Mouse (Mus musculus): ENCODE data around the gene Serp2. TPM values are rescaled to one million over a fixed set of nuclear protein-coding genes. Genes with fewer than 3 reads are reported as not detected.

Serp2 gene
- 15.0 and 18.7 TPM in 2 replicates for polyA plus RNA-seq (2015; fragmentation: Nextera tagmentation; extraction: Ambion mirVana)

DNA sequence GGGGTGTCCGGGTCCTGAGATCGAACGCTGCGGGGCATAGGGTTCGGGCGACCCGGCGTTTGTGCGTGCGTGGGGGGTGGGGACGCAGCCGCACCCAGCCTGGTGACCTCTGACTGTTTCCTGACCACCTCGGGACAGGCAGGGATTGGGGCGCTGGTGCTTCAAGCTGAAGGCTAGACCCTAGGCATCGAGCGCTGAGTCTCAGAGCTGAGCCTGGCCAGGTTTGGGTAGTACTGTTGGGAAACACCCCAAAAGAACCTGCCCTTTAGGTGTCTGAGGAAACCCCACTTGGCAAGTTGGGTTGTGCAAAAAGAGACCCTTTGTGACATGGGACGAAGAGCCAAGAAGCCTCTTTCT lies at the start of gene Serp2:
TSS of gene Serp2 (minus strand) at position 38 of the 357 bp plus-strand sequence.
- Histone ChIP-seq H3K27ac (peak within 1 kb of the TSS; percentile 96), H3K4me1 (peaks cover 56% of the 10 kb centered on the region), H3K4me3 (peak within 1 kb of the TSS; percentile 64), H3K4me2 (replicated peaks) (peak within 1 kb of the TSS; percentile 93), H3K36me3 (no peaks in the 10 kb centered on the region), H3K27me3 (no peaks in the 10 kb centered on the region), H3K9ac (peak within 1 kb of the TSS; percentile 83), H3K9me3 (no peaks in the 10 kb centered on the region)
- 10% methylated on average over 17 of the region's 17 CpGs for WGBS
- ATAC-seq (ENCODE audit: low FRiP score, low read depth) = no peak

DNA sequence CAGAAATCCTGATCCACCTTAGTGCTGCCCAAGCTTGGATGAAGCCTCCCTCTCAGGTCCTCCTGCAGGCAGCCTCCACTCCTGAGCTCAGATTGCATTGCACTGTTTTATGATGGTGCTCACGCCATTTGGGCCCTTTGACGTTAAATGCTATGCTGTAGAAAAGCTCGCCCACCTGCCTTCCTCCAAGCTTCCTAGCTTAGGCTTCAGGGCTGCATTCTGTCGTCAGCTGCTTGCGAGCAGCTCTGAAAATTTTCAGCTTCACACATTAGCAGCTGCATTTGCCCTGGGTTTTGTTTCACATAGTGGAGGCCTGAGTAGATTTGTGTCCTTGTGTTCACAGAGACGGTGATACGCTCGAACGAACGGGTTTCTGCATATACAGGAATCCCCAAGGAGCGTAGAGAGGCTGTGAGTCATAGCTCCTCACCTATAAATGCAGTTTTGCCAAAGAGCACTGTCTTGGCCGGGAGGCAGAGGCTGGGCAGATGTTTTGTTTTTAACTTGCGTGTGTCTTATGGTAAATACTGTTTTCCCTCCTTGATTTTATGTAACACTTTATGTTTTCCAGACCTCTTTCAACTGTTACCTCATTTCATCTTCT lies 49.3 kb upstream of the Serp2 start:
- WGBS = 22% methylated on average over 13 of the region's 13 CpGs
- peak overlapping the region; percentile 4 for H3K4me2 ChIP-seq (replicated peaks)
- H3K36me3 ChIP-seq = no peaks in the 10 kb centered on the region
- peaks cover 54% of the 10 kb centered on the region for H3K4me1 ChIP-seq
- no peaks in the 10 kb centered on the region for H3K27me3 ChIP-seq
- ATAC-seq (ENCODE audit: low FRiP score, low read depth) = peak; percentile 51
- H3K4me3 ChIP-seq = no peak overlapping the region
- peak overlapping the region; percentile 75 for H3K27ac ChIP-seq
- H3K9me3 ChIP-seq = no peaks in the 10 kb centered on the region
- H3K9ac ChIP-seq = no peak overlapping the region

DNA sequence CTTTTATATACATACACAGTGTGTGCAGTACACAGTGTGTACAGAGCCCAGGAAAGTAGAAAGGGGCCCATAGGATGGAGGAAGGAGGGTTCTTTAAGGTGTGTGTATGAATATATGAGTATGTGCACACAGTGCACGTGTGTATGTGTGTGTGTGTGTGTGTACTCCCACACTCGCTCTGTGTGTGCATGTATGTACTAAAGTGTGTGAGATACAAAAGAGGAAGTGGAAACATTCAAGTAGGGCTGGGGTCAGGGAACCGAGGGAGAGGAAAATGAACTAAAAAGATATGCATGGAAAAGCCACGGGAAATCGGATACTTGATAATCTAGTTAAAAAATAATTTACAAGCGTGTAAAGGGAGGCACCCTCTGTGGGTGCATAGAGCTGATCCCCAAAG lies 47.3 kb upstream of the Serp2 start:
- 65% methylated on average over 6 of the region's 6 CpGs for WGBS
- no peaks in the 10 kb centered on the region for H3K27me3 ChIP-seq

DNA sequence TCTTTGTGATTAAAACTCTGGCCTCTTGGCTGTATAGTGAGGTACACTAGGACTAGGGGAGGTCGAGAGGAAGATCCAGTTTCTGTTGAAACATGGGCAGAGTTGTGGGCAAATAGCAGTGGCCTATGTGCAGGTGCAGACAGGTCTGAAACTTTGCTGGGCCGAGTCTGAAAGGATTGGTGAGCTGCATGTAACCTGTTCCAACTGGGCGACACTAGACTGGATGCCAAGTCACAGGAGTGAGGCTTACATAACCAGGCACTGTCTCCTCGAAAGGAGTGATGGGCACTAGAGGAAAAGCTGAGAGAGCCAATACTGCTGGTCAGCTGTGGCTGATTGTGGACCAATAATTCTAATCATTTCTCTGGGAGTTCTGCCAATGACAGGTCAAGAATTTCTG lies 45.0 kb upstream of the Serp2 start:
- no peak overlapping the region for H3K4me3 ChIP-seq
- no peaks in the 10 kb centered on the region for H3K9me3 ChIP-seq
- no peak overlapping the region for H3K4me2 ChIP-seq (replicated peaks)
- no peaks in the 10 kb centered on the region for H3K36me3 ChIP-seq
- H3K27ac ChIP-seq = no peak overlapping the region
- 82% methylated on average over 4 of the region's 4 CpGs for WGBS
- H3K9ac ChIP-seq = no peak overlapping the region
- no peaks in the 10 kb centered on the region for H3K27me3 ChIP-seq
- H3K4me1 ChIP-seq = peaks cover 71% of the 10 kb centered on the region
- no peak for ATAC-seq (ENCODE audit: low FRiP score, low read depth)

More for the DNA sequence above, 47.3 kb upstream of the Serp2 start:
- Histone ChIP-seq H3K4me2 (replicated peaks) (no peak overlapping the region), H3K27ac (no peak overlapping the region), H3K4me3 (no peak overlapping the region), H3K4me1 (peaks cover 60% of the 10 kb centered on the region), H3K9me3 (no peaks in the 10 kb centered on the region), H3K9ac (no peak overlapping the region), H3K36me3 (no peaks in the 10 kb centered on the region)
- ATAC-seq (ENCODE audit: low FRiP score, low read depth) = no peak

DNA sequence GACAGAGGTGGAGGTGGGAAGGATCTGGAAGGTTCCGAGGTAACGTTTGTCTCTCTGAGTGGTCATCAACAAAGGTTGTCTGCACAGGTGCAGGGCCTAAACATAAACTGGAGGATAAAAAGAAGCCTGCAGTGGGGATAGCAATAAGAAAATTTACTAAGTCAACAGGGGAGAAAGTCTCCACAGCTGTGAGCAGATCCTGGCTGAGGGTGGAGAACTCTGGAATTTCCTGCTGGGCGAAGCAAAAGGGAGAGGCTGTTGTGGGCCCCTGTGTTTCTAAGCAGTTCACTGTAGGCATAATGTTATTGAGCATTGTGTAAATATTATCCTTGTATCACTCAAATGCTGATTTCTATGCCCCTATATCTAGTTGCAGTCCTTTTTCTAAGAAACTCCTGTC lies 43.7 kb upstream of the Serp2 start:
- 69% methylated on average over 3 of the region's 3 CpGs for WGBS
- ATAC-seq (ENCODE audit: low FRiP score, low read depth) = no peak
- Histone ChIP-seq H3K4me1 (peaks cover 69% of the 10 kb centered on the region), H3K36me3 (no peaks in the 10 kb centered on the region), H3K27ac (peak overlapping the region; percentile 12; the same call in 1 of the 2 replicates), H3K4me3 (no peak overlapping the region), H3K27me3 (no peaks in the 10 kb centered on the region), H3K9ac (no peak overlapping the region), H3K9me3 (no peaks in the 10 kb centered on the region), H3K4me2 (replicated peaks) (no peak overlapping the region)

DNA sequence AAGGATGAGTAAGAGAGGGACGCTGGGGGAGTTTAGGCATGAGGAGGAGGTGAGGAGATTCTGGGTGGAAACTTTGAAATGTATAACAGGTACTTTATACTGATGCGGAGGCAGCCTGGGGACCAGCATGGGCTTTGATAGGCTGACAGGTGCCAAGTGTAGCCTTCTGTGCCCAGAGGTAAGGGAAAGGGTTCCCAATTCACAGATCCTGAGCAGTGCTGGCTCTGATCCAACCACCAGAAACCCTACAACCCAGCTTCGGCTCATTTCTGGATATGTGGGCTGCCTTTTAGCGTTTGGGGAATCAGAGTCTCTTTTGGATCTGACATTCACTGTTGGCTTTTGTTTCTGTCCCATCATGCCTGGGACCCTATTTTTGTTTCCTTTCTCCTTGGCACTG lies 43.0 kb upstream of the Serp2 start:
- Histone ChIP-seq H3K4me1 (peaks cover 69% of the 10 kb centered on the region), H3K36me3 (no peaks in the 10 kb centered on the region), H3K9me3 (no peaks in the 10 kb centered on the region), H3K4me2 (replicated peaks) (no peak overlapping the region), H3K27me3 (no peaks in the 10 kb centered on the region), H3K27ac (no peak overlapping the region), H3K9ac (no peak overlapping the region), H3K4me3 (no peak overlapping the region)
- 39% methylated on average over 4 of the region's 4 CpGs for WGBS
- ATAC-seq (ENCODE audit: low FRiP score, low read depth) = no peak

DNA sequence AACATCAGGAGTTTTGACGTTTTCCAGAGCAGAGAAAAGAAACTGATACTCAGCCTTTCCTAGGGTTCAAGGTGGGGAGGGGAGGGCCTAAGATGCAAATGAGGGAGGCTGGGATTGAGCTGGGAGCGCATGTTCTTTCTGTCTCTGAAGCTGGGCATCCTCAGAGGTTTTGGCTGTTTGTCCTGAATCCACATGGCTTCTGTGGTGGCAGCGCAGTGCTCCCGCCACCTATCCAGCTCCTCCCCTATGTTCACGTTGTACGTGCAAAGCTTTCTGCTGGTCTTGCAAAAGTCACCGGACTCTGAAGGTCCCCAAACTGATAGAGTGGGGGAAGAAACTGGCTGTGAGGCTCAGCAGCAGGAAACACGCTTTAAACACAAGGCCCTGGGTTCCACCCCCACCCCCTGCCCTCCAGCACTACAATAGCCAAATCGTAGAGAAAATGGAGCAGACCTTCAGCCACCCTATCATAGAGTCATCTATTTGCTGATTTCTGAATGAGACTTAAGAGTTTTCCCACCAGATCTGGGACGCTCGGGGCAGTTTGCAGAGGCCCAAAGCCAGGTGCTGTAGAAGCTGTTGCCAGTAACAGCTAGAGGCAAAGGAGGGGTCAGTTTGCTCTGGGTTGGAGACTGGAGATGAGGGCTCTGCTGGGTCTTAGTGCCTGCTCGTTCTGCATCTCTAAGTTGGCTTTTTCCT lies 42.0 kb upstream of the Serp2 start:
- Histone ChIP-seq H3K27me3 (no peaks in the 10 kb centered on the region), H3K9ac (peak overlapping the region; percentile 43; the same call in 1 of the 2 replicates), H3K27ac (peak overlapping the region; percentile 91), H3K36me3 (no peaks in the 10 kb centered on the region), H3K4me3 (peak overlapping the region; percentile 30), H3K9me3 (no peaks in the 10 kb centered on the region), H3K4me1 (peaks cover 65% of the 10 kb centered on the region), H3K4me2 (replicated peaks) (peak overlapping the region; percentile 61)
- peak; percentile 71 for ATAC-seq (ENCODE audit: low FRiP score, low read depth)
- WGBS = 2% methylated on average over 12 of the region's 12 CpGs

DNA sequence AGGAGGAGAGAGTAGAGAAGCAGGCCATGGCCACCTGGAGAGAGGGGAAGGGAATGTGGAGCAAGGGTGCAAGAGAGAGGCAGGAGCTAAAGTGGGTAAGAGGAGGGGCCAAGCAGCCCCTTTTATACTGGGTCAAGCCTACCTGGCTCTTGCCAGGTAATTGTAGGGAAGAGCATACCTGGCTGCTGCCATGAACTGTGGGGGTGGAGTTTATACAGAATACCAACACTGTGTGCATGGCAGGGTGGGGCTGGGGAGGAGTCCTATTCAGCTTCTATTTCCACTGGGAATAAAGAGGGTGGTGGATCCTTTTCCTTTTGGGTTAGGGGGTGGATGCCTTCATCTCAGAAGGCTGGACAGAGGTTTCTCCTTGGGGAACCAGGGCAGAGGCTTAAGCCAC lies 41.1 kb upstream of the Serp2 start:
- H3K27ac ChIP-seq = peak overlapping the region; percentile 35; the same call in 1 of the 2 replicates
- H3K4me1 ChIP-seq = peaks cover 58% of the 10 kb centered on the region
- no peaks in the 10 kb centered on the region for H3K27me3 ChIP-seq
- H3K4me2 ChIP-seq (replicated peaks) = peak overlapping the region; percentile 61
- no peak overlapping the region for H3K4me3 ChIP-seq
- no peak for ATAC-seq (ENCODE audit: low FRiP score, low read depth)
- H3K9me3 ChIP-seq = no peaks in the 10 kb centered on the region
- no peak overlapping the region for H3K9ac ChIP-seq
- H3K36me3 ChIP-seq = no peaks in the 10 kb centered on the region

DNA sequence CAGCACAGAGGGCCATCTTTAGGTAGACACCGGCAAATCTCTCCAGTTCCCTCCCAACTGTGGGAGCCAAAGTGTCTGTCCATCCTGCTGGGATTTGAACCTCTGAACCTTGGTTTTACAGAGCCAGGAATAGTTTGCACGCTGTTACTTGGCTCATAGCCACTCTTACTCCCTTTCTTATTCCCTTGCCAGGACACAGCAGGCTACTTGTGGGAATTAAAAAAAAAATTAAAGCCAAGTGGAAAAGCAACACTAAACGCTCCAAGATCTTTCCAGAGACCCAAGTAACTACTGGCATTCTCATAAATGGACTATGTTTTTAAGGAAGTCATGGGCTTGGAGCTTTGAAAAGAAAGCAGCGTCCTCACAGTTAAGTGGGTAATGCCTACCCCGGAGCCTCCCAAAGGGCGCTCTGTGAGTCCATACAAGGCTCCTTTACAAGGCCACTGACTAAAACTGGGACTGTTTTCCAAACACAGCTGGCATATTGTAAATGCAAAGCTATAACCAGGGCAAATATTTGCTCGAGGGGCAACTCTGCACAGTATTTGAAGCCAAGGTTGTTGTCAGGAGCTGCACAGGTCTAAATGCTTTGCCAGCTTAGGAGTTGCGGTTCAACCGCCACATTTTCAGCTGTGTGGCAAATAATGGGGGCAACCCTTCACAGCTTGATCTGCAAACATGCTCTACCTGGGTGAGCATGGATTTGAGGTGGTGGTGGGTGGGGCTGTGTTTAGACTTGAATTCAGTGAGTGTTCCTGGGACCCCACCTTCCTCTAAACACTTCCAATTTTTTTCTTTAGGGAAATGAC lies 38.6 kb upstream of the Serp2 start:
- peak; percentile 54; the same call in 1 of the 2 replicates for ATAC-seq (ENCODE audit: low FRiP score, low read depth)
- H3K36me3 ChIP-seq = no peaks in the 10 kb centered on the region
- H3K9ac ChIP-seq = no peak overlapping the region
- 47% methylated on average over 9 of the region's 9 CpGs for WGBS
- H3K4me2 ChIP-seq (replicated peaks) = no peak overlapping the region
- H3K27ac ChIP-seq = peak overlapping the region; percentile 69
- no peaks in the 10 kb centered on the region for H3K27me3 ChIP-seq
- no peak overlapping the region for H3K4me3 ChIP-seq
- peaks cover 58% of the 10 kb centered on the region for H3K4me1 ChIP-seq
- no peaks in the 10 kb centered on the region for H3K9me3 ChIP-seq

DNA sequence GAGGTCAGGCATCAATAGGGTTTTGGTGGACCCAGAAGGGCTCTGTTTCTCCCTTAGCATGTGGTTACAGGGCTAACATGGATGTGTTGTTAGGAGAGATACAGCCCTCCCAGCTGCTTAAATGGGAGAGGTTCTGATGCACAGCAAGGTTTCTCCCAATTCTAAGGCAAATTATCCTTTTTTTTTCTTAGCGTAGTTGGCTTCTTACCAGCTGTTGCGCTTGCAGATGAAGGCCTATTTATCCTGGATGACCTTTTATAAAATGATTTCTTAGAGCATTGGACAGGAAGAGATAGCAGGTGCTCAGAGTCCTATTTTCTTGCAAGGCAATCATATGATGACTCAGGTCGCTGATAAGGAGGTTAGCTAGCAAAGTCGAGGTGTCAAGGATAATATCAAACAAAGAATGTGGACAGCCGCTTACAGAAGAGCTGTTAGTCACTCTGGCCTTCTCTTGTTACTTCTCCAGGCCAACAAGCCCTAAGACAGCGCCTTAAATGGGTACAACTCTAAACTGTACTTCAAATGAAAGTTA lies 37.7 kb upstream of the Serp2 start:
- H3K27ac ChIP-seq = peak overlapping the region; percentile 69; the same call in 1 of the 2 replicates
- no peak overlapping the region for H3K4me2 ChIP-seq (replicated peaks)
- WGBS = 80% methylated on average over 6 of the region's 6 CpGs
- H3K36me3 ChIP-seq = no peaks in the 10 kb centered on the region
- H3K4me1 ChIP-seq = peaks cover 49% of the 10 kb centered on the region
- no peak overlapping the region for H3K9ac ChIP-seq
- no peak overlapping the region for H3K4me3 ChIP-seq
- no peaks in the 10 kb centered on the region for H3K27me3 ChIP-seq
- ATAC-seq (ENCODE audit: low FRiP score, low read depth) = no peak
- H3K9me3 ChIP-seq = no peaks in the 10 kb centered on the region

DNA sequence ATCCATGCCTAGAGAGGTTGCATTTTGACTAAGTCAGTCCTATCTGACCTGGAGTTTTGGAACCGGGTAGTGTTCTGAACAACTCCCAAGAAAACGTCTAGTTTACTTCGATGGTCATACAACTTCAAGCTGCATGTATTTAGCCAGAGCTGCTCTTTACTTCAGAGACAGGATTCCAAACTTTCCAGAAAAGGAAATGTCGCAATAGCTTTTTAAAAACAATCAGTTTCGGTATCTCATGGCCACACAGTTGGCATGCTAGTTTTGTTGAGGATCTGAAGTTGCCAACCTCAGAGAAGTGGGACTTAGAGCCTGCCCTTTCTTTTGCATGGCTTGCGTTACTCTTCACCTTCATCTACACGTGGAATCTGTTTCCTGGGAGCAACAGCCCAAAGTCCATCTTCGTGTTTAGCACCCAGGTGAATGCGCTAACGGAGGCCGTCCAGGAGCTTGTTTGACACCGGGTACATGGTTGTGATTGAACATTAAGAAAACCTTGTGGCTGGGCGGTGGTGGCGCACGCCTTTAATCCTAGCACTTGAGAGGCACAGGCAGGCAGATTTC lies 37.0 kb upstream of the Serp2 start:
- Histone ChIP-seq H3K9me3 (no peaks in the 10 kb centered on the region), H3K27me3 (no peaks in the 10 kb centered on the region), H3K36me3 (no peaks in the 10 kb centered on the region), H3K4me2 (replicated peaks) (no peak overlapping the region), H3K4me1 (peaks cover 42% of the 10 kb centered on the region), H3K27ac (no peak overlapping the region), H3K9ac (no peak overlapping the region), H3K4me3 (no peak overlapping the region)
- WGBS = 92% methylated on average over 15 of the region's 15 CpGs
- no peak for ATAC-seq (ENCODE audit: low FRiP score, low read depth)

DNA sequence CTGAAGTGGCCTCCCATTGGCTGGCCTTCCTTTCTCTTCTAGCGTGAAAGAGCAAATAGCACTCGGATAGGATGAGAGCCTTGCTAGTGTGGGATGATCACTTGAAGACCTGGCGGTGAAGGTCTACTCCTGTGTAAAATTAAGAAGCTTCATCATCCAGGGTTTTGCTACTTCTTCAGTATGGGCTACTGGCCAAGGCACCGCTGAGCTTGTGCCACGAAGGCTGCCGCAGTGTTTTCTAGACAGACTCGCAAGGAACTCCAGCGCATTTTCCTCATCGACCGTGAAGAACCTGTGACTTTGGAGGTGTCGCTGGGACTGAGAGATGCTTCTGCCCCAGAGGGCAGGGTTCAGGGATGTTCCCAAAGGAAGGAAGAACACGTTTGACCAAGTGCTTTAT lies 36.0 kb upstream of the Serp2 start:
- Histone ChIP-seq H3K27ac (no peak overlapping the region), H3K9me3 (no peaks in the 10 kb centered on the region), H3K4me1 (peaks cover 32% of the 10 kb centered on the region), H3K36me3 (no peaks in the 10 kb centered on the region), H3K4me2 (replicated peaks) (no peak overlapping the region), H3K4me3 (no peak overlapping the region), H3K27me3 (no peaks in the 10 kb centered on the region), H3K9ac (no peak overlapping the region)
- 91% methylated on average over 12 of the region's 12 CpGs for WGBS
- no peak for ATAC-seq (ENCODE audit: low FRiP score, low read depth)

Measured in limb, embryonic 13.5 days (tissue).